Comparison of ENCODE assay signal across 8 mouse cellular contexts in genomic region chr11:116522886-116523698, GRCm38 (mm10). TPM values are rescaled to one million over a fixed set of nuclear protein-coding genes. Genes with fewer than 3 reads are reported as not detected.
A peak's percentile ranks its signal among the peaks of the same experiment; 100 is the strongest.
DNase-seq lines count a peak whose midpoint lies in the region; ATAC-seq lines count a peak whose summit lies in the region.

No protein-coding gene starts in this region.

- H3K4me2 ChIP-seq in embryonic facial prominence, embryonic 13.5 days, result no peak overlapping the region
- no peak overlapping the region for H3K4me2 ChIP-seq in stomach, embryonic 15.5 days
- no peak overlapping the region for H3K4me2 ChIP-seq in forebrain, embryonic 16.5 days (ENCODE audit: low read length)

- WGBS in embryonic facial prominence, embryonic 13.5 days, result 41% methylated on average over 16 of the region's 16 CpGs
- WGBS in stomach, embryonic 15.5 days, result 42% methylated on average over 16 of the region's 16 CpGs
- WGBS in forebrain, embryonic 16.5 days, result 60% methylated on average over 16 of the region's 16 CpGs

- ATAC-seq in embryonic facial prominence, embryonic 13.5 days (ENCODE audit: insufficient number of reproducible peaks, insufficient read depth, low FRiP score, low TSS enrichment, low read depth), result no peak
- no peak for ATAC-seq in stomach, embryonic 15.5 days (ENCODE audit: insufficient read depth, low FRiP score, low read depth)
- no peak for ATAC-seq in forebrain, embryonic 16.5 days

- 0 out of 2 replicates have a peak overlapping the region, but pooled peaks have one; percentile 11 for H3K9ac ChIP-seq in embryonic facial prominence, embryonic 13.5 days
- H3K9ac ChIP-seq in stomach, embryonic 15.5 days, result no peak overlapping the region
- no peak overlapping the region for H3K9ac ChIP-seq in forebrain, embryonic 16.5 days (replicated peaks; ENCODE audit: low read depth, low read length)

- no peaks in the 10 kb centered on the region for H3K36me3 ChIP-seq in embryonic facial prominence, embryonic 13.5 days
- H3K36me3 ChIP-seq in stomach, embryonic 15.5 days, result no peaks in the 10 kb centered on the region
- H3K36me3 ChIP-seq in forebrain, embryonic 16.5 days (ENCODE audit: control insufficient read depth, insufficient read depth), result no peaks in the 10 kb centered on the region

- no peaks in the 10 kb centered on the region for H3K9me3 ChIP-seq in embryonic facial prominence, embryonic 13.5 days
- H3K9me3 ChIP-seq in stomach, embryonic 15.5 days, result no peaks in the 10 kb centered on the region
- no peaks in the 10 kb centered on the region for H3K9me3 ChIP-seq in forebrain, embryonic 16.5 days (ENCODE audit: control insufficient read depth, low read length)

- H3K4me3 ChIP-seq in embryonic facial prominence, embryonic 13.5 days, result no peak overlapping the region
- H3K4me3 ChIP-seq in stomach, embryonic 15.5 days (replicated peaks), result no peak overlapping the region
- no peak overlapping the region for H3K4me3 ChIP-seq in forebrain, embryonic 16.5 days (replicated peaks; ENCODE audit: low read length)

- DNase-seq in ovary, adult 18-20 months (ENCODE audit: low spot score), result peak; percentile 57
- DNase-seq in ovary, postnatal 10 days (ENCODE audit: low spot score), result no peak
- DNase-seq in kidney, adult 9 months, result peak; percentile 54
- no peak for DNase-seq in right cerebral cortex, postnatal 25 days
- DNase-seq in retina, embryonic 14.5 days (ENCODE audit: low spot score), result no peak

- H3K27me3 ChIP-seq in embryonic facial prominence, embryonic 13.5 days, result no peaks in the 10 kb centered on the region
- no peaks in the 10 kb centered on the region for H3K27me3 ChIP-seq in stomach, embryonic 15.5 days (replicated peaks)
- H3K27me3 ChIP-seq in forebrain, embryonic 16.5 days (replicated peaks; ENCODE audit: control insufficient read depth, insufficient read depth, low read length), result no peaks in the 10 kb centered on the region

- peaks cover 30% of the 10 kb centered on the region for H3K4me1 ChIP-seq in embryonic facial prominence, embryonic 13.5 days
- H3K4me1 ChIP-seq in stomach, embryonic 15.5 days, result peaks cover 23% of the 10 kb centered on the region
- peaks cover 10% of the 10 kb centered on the region for H3K4me1 ChIP-seq in forebrain, embryonic 16.5 days (replicated peaks; ENCODE audit: control insufficient read depth, insufficient read depth, low read length)

- H3K27ac ChIP-seq in embryonic facial prominence, embryonic 13.5 days, result peak overlapping the region; percentile 76
- H3K27ac ChIP-seq in stomach, embryonic 15.5 days, result peak overlapping the region; percentile 72
- H3K27ac ChIP-seq in forebrain, embryonic 16.5 days (ENCODE audit: low read length), result no peak overlapping the region

RNA-seq across cellular contexts. Expression of gene Sphk1, which starts 7.6 kb away (rescaled TPM):
- polyA plus RNA-seq in embryonic facial prominence, embryonic 13.5 days (2015; fragmentation: Nextera tagmentation; extraction: Ambion mirVana), result 5.0 and 6.1 TPM in 2 replicates
- polyA plus RNA-seq in stomach, embryonic 15.5 days (2015; fragmentation: Nextera tagmentation; extraction: Ambion mirVana), result 15.3 and 20.7 TPM in 2 replicates
- polyA plus RNA-seq in forebrain, embryonic 16.5 days (2015; fragmentation: Nextera tagmentation; extraction: Ambion mirVana), result 2.9 and 3.3 TPM in 2 replicates

RNA-seq across cellular contexts. Expression of gene Prpsap1, which starts 29.1 kb away (rescaled TPM):
- polyA plus RNA-seq in embryonic facial prominence, embryonic 13.5 days (2015; fragmentation: Nextera tagmentation; extraction: Ambion mirVana), result 186 and 193 TPM in 2 replicates
- polyA plus RNA-seq in stomach, embryonic 15.5 days (2015; fragmentation: Nextera tagmentation; extraction: Ambion mirVana), result 196 and 218 TPM in 2 replicates
- polyA plus RNA-seq in forebrain, embryonic 16.5 days (2015; fragmentation: Nextera tagmentation; extraction: Ambion mirVana), result 200 and 201 TPM in 2 replicates

RNA-seq across cellular contexts. Expression of gene Qrich2, which starts 57.1 kb away (rescaled TPM):
- polyA plus RNA-seq in embryonic facial prominence, embryonic 13.5 days (2015; fragmentation: Nextera tagmentation; extraction: Ambion mirVana), result 0.19 and 0.55 TPM in 2 replicates
- polyA plus RNA-seq in stomach, embryonic 15.5 days (2015; fragmentation: Nextera tagmentation; extraction: Ambion mirVana), result 0.46 and 0.50 TPM in 2 replicates
- 0.09 TPM in 1 of 2 replicates, not detected in the other for polyA plus RNA-seq in forebrain, embryonic 16.5 days (2015; fragmentation: Nextera tagmentation; extraction: Ambion mirVana)

RNA-seq across cellular contexts. Expression of gene Ube2o, which starts 58.2 kb away (rescaled TPM):
- polyA plus RNA-seq in embryonic facial prominence, embryonic 13.5 days (2015; fragmentation: Nextera tagmentation; extraction: Ambion mirVana), result 9.7 and 11.5 TPM in 2 replicates
- 12.5 and 14.0 TPM in 2 replicates for polyA plus RNA-seq in stomach, embryonic 15.5 days (2015; fragmentation: Nextera tagmentation; extraction: Ambion mirVana)
- 15.0 and 17.1 TPM in 2 replicates for polyA plus RNA-seq in forebrain, embryonic 16.5 days (2015; fragmentation: Nextera tagmentation; extraction: Ambion mirVana)

Comparison
In these comparisons a context has a peak if more than half of its experiments do, and no peak if none do; other contexts are left out.
1. DNase-seq: peak in ovary, adult 18-20 months (single experiment) and kidney, adult 9 months (single experiment); none in ovary, postnatal 10 days (single experiment), right cerebral cortex, postnatal 25 days (single experiment) and retina, embryonic 14.5 days (single experiment).